Mouse (Mus musculus): ENCODE data around the gene Hdac4. TPM values are rescaled to one million over a fixed set of nuclear protein-coding genes. Genes with fewer than 3 reads are reported as not detected.

The Hdac4 gene
- polyA plus RNA-seq, 1 experiment from 2014 or later: 21.9 TPM

- Histone ChIP-seq H3K27me3 (ENCODE audit: control insufficient read depth, insufficient read depth, low read length) (no peaks in the 10 kb centered on the region), H3K9ac (ENCODE audit: low read length) (no peak overlapping the region), H3K4me2 (no peak overlapping the region), H3K9me3 (ENCODE audit: control insufficient read depth, low read length) (no peaks in the 10 kb centered on the region), H3K4me3 (ENCODE audit: low read depth, low read length) (no peak overlapping the region), H3K36me3 (ENCODE audit: control insufficient read depth, insufficient read depth, low read length) (no peaks in the 10 kb centered on the region), H3K4me1 (ENCODE audit: control insufficient read depth, insufficient read depth, low read length) (0 out of 2 replicates have a peak, but pooled peaks cover 5% of the 10 kb centered on the region), H3K27ac (ENCODE audit: low read depth, low read length) (no peak overlapping the region)
- WGBS: 85% methylated on average over 8 of the region's 8 CpGs
- DNase-seq (ENCODE audit: low spot score, missing footprints) (no peak), ATAC-seq (ENCODE audit: low FRiP score) (no peak)
These were observed 19.7 kb upstream of the Hdac4 start for GRCm38 (mm10) chr1:92215131-92215638.

GRCm38 (mm10) chr1:92212003-92212750 is 16.7 kb upstream of the Hdac4 start:
- 0 out of 2 replicates have a peak, but pooled peaks have one; percentile 40 for ATAC-seq (ENCODE audit: low FRiP score)
- Histone ChIP-seq H3K27me3 (ENCODE audit: control insufficient read depth, insufficient read depth, low read length) (no peaks in the 10 kb centered on the region), H3K9ac (ENCODE audit: low read length) (no peak overlapping the region), H3K4me3 (ENCODE audit: low read depth, low read length) (no peak overlapping the region), H3K36me3 (ENCODE audit: control insufficient read depth, insufficient read depth, low read length) (no peaks in the 10 kb centered on the region), H3K27ac (ENCODE audit: low read depth, low read length) (no peak overlapping the region), H3K4me1 (ENCODE audit: control insufficient read depth, insufficient read depth, low read length) (0 out of 2 replicates have a peak, but pooled peaks cover 5% of the 10 kb centered on the region), H3K9me3 (ENCODE audit: control insufficient read depth, low read length) (no peaks in the 10 kb centered on the region), H3K4me2 (no peak overlapping the region)
- DNase-seq (ENCODE audit: low spot score, missing footprints): peak; percentile 88
- WGBS: 31% methylated on average over 13 of the region's 13 CpGs

DNA sequence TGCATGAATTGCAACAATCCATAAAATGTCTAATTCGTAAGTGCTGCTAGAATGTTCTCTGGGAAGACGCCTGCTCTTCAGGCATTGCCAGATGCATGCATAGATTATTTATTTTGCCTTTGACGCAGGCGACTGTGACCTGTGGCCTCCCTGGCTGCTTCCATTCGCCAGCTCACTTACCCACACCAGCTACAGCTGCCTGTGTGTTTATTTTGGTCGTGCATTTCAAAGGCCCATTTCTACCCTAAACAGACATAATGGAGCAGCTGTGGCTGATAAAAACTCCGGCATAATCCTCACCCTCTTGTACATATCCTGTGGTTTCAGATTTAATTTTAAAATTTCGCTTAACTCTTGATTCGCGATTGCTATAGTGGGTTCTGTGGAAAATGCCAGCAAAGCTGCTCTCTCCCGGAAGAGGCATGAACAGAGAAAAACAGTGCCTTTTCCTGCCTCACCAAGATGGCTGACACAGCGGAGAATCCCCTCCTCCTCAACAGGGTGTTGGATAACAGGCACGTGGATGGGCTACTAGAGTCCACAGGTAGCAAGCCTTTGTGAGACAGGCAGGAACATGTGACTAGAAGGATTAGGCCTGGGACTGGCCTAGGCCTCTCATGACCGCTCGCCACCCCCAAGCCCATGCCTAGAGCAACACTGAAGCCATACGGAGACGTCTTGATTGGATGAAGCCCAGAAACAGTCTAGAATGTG is 7.3 kb upstream of the Hdac4 start:
- Histone ChIP-seq H3K9ac (ENCODE audit: low read length) (no peak overlapping the region), H3K4me2 (no peak overlapping the region), H3K36me3 (ENCODE audit: control insufficient read depth, insufficient read depth, low read length) (no peaks in the 10 kb centered on the region), H3K4me3 (ENCODE audit: low read depth, low read length) (no peak overlapping the region), H3K9me3 (ENCODE audit: control insufficient read depth, low read length) (no peaks in the 10 kb centered on the region; the same call in 1 of the 2 replicates), H3K4me1 (ENCODE audit: control insufficient read depth, insufficient read depth, low read length) (no peaks in the 10 kb centered on the region), H3K27ac (ENCODE audit: low read depth, low read length) (no peak overlapping the region), H3K27me3 (ENCODE audit: control insufficient read depth, insufficient read depth, low read length) (no peaks in the 10 kb centered on the region)
- DNase-seq (ENCODE audit: low spot score, missing footprints): peak; percentile 77
- ATAC-seq (ENCODE audit: low FRiP score): no peak
- WGBS: 79% methylated on average over 17 of the region's 17 CpGs

- DNase-seq (ENCODE audit: low spot score, missing footprints): no peak
- Histone ChIP-seq H3K4me2 (no peak overlapping the region), H3K36me3 (ENCODE audit: control insufficient read depth, insufficient read depth, low read length) (no peaks in the 10 kb centered on the region), H3K9ac (ENCODE audit: low read length) (no peak overlapping the region), H3K4me3 (ENCODE audit: low read depth, low read length) (no peak overlapping the region), H3K27ac (ENCODE audit: low read depth, low read length) (no peak overlapping the region), H3K4me1 (ENCODE audit: control insufficient read depth, insufficient read depth, low read length) (no peaks in the 10 kb centered on the region), H3K9me3 (ENCODE audit: control insufficient read depth, low read length) (no peaks in the 10 kb centered on the region), H3K27me3 (ENCODE audit: control insufficient read depth, insufficient read depth, low read length) (no peaks in the 10 kb centered on the region)
- WGBS: 82% methylated on average over 3 of the region's 3 CpGs
- ATAC-seq (ENCODE audit: low FRiP score): no peak
These were observed 5.0 kb downstream of the Hdac4 start for GRCm38 (mm10) chr1:92190463-92190862.

- Histone ChIP-seq H3K4me1 (ENCODE audit: control insufficient read depth, insufficient read depth, low read length) (no peaks in the 10 kb centered on the region), H3K9me3 (ENCODE audit: control insufficient read depth, low read length) (no peaks in the 10 kb centered on the region), H3K9ac (ENCODE audit: low read length) (no peak overlapping the region), H3K27ac (ENCODE audit: low read depth, low read length) (no peak overlapping the region), H3K36me3 (ENCODE audit: control insufficient read depth, insufficient read depth, low read length) (no peaks in the 10 kb centered on the region), H3K4me2 (no peak overlapping the region), H3K27me3 (ENCODE audit: control insufficient read depth, insufficient read depth, low read length) (no peaks in the 10 kb centered on the region), H3K4me3 (ENCODE audit: low read depth, low read length) (no peak overlapping the region)
- DNase-seq (ENCODE audit: low spot score, missing footprints) (no peak), ATAC-seq (ENCODE audit: low FRiP score) (no peak)
- 89% methylated on average over 3 of the region's 3 CpGs for WGBS
These were observed 8.4 kb downstream of the Hdac4 start for GRCm38 (mm10) chr1:92187137-92187536.

- H3K36me3 ChIP-seq (ENCODE audit: control insufficient read depth, insufficient read depth, low read length): no peaks in the 10 kb centered on the region
- H3K4me3 ChIP-seq (ENCODE audit: low read depth, low read length): no peak overlapping the region
- ATAC-seq (ENCODE audit: low FRiP score): no peak
- no peaks in the 10 kb centered on the region for H3K27me3 ChIP-seq (ENCODE audit: control insufficient read depth, insufficient read depth, low read length)
- no peak for DNase-seq (ENCODE audit: low spot score, missing footprints)
- H3K27ac ChIP-seq (ENCODE audit: low read depth, low read length): no peak overlapping the region
- no peak overlapping the region for H3K4me2 ChIP-seq
- WGBS: 97% methylated on average over 1 of the region's 1 CpGs
- no peak overlapping the region for H3K9ac ChIP-seq (ENCODE audit: low read length)
- H3K4me1 ChIP-seq (ENCODE audit: control insufficient read depth, insufficient read depth, low read length): peaks cover 5% of the 10 kb centered on the region
- no peaks in the 10 kb centered on the region for H3K9me3 ChIP-seq (ENCODE audit: control insufficient read depth, low read length)
These were observed 10.9 kb downstream of the Hdac4 start for GRCm38 (mm10) chr1:92184600-92184999.

DNA sequence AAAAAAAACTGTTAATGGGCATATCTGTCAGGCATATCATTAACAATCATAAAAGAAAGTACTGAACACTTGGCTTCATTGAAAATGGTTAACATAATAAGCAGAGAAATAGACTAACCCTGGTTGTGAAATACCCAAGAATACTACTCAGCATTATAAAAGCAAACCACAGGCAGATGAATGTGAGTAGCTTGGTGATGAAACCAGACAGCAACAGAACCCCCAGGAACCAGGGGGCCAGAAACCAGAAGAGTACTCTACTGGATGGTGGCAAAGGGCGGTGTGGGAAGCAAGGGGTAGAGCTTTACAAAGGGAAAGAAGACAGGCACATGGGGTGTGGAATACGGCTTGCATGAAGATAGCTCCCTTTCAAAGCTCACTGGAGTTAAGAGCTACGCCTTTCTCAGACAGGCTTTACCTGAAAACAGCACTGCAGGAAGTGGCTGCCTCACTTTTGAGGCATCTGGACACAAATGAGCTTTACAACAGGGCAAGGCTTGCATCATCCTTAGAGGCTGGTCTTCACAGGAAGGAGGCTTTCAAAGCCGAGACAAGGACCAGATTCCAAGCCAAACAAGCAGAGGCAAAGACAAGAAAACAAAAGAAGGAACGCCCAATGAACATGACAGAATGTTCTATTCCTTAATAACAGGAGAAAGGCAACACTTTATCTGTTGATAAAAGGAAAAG is 12.3 kb downstream of the Hdac4 start:
- ATAC-seq (ENCODE audit: low FRiP score) (no peak), DNase-seq (ENCODE audit: low spot score, missing footprints) (no peak)
- Histone ChIP-seq H3K36me3 (ENCODE audit: control insufficient read depth, insufficient read depth, low read length) (no peaks in the 10 kb centered on the region), H3K27ac (ENCODE audit: low read depth, low read length) (no peak overlapping the region), H3K4me3 (ENCODE audit: low read depth, low read length) (no peak overlapping the region), H3K4me1 (ENCODE audit: control insufficient read depth, insufficient read depth, low read length) (peaks cover 13% of the 10 kb centered on the region), H3K27me3 (ENCODE audit: control insufficient read depth, insufficient read depth, low read length) (no peaks in the 10 kb centered on the region), H3K9me3 (ENCODE audit: control insufficient read depth, low read length) (no peaks in the 10 kb centered on the region), H3K9ac (ENCODE audit: low read length) (no peak overlapping the region), H3K4me2 (no peak overlapping the region)
- 79% methylated on average over 5 of the region's 5 CpGs for WGBS

- no peak overlapping the region for H3K9ac ChIP-seq (ENCODE audit: low read length)
- H3K4me3 ChIP-seq (ENCODE audit: low read depth, low read length): no peak overlapping the region
- H3K4me2 ChIP-seq: no peak overlapping the region
- H3K9me3 ChIP-seq (ENCODE audit: control insufficient read depth, low read length): no peaks in the 10 kb centered on the region
- no peak for ATAC-seq (ENCODE audit: low FRiP score)
- no peak overlapping the region for H3K27ac ChIP-seq (ENCODE audit: low read depth, low read length)
- H3K27me3 ChIP-seq (ENCODE audit: control insufficient read depth, insufficient read depth, low read length): no peaks in the 10 kb centered on the region
- H3K4me1 ChIP-seq (ENCODE audit: control insufficient read depth, insufficient read depth, low read length): peaks cover 26% of the 10 kb centered on the region
- H3K36me3 ChIP-seq (ENCODE audit: control insufficient read depth, insufficient read depth, low read length): no peaks in the 10 kb centered on the region
- no peak for DNase-seq (ENCODE audit: low spot score, missing footprints)
- 65% methylated on average over 2 of the region's 2 CpGs for WGBS
These were observed 13.5 kb downstream of the Hdac4 start for GRCm38 (mm10) chr1:92181970-92182369.
